Mouse (Mus musculus) E14TG2a.4 (cell line): ENCODE data around the gene Acoxl.

Experiments used
- CTCF ChIP-seq: conservative IDR thresholded peaks from 2 replicates; pipeline ENCODE4 v1.5.1; 2014; ENCODE audit warnings: low read length
- NANOG ChIP-seq: IDR thresholded peaks from 2 replicates; pipeline ENCODE4 v1.6.1; 2014; ENCODE audit warnings: borderline replicate concordance, low read length, mixed read lengths

- no peak for TF ChIP-seq CTCF
- no peak for TF ChIP-seq NANOG
Measured at GRCm38 (mm10) chr2:128115579-128115978, 276.9 kb downstream of the Acoxl start.
